Mouse (Mus musculus): ENCODE results near the gene Twnk. TPM values are rescaled to one million over a fixed set of nuclear protein-coding genes. Genes with fewer than 3 reads are reported as not detected.
"Not testable (repeated sequence)": the region's sequence is repeated elsewhere in the genome, so short reads cannot be mapped to it uniquely, and the experiment has no call there.

The Twnk gene
- polyA plus RNA-seq, 1 experiment from 2014 or later, result 10.3 TPM

- H3K4me3 ChIP-seq (replicated peaks; ENCODE audit: low read depth, low read length), result no peak overlapping the region
- 0 out of 2 replicates have a peak, but pooled peaks cover 3% of the 10 kb centered on the region for H3K4me1 ChIP-seq (ENCODE audit: control insufficient read depth, insufficient read depth, low read length)
- H3K9me3 ChIP-seq (ENCODE audit: control insufficient read depth, low read length), result no peaks in the 10 kb centered on the region
- H3K9ac ChIP-seq (replicated peaks; ENCODE audit: low read length), result 0 out of 2 replicates have a peak overlapping the region, but pooled peaks have one; percentile 6
- H3K27ac ChIP-seq (replicated peaks; ENCODE audit: low read depth, low read length), result no peak overlapping the region
- no peaks in the 10 kb centered on the region for H3K27me3 ChIP-seq (ENCODE audit: control insufficient read depth, insufficient read depth, low read length)
- no peak overlapping the region for H3K4me2 ChIP-seq (ENCODE audit: low read length)
- DNase-seq (peak; percentile 56), ATAC-seq (ENCODE audit: low FRiP score, low TSS enrichment) (no peak)
- peaks cover 5% of the 10 kb centered on the region for H3K36me3 ChIP-seq (ENCODE audit: control insufficient read depth, insufficient read depth, low read length)
- 55% methylated on average over 17 of the region's 17 CpGs for WGBS
Measured at GRCm38 (mm10) chr19:45032570-45033332, 27.3 kb downstream of the Twnk start.

- no peak overlapping the region for H3K27ac ChIP-seq (replicated peaks; ENCODE audit: low read depth, low read length)
- no peak overlapping the region for H3K4me3 ChIP-seq (replicated peaks; ENCODE audit: low read depth, low read length)
- WGBS, result 23% methylated on average over 16 of the region's 16 CpGs
- no peak for ATAC-seq (ENCODE audit: low FRiP score, low TSS enrichment)
- no peak overlapping the region for H3K4me2 ChIP-seq (ENCODE audit: low read length)
- no peak overlapping the region for H3K9ac ChIP-seq (replicated peaks; ENCODE audit: low read length)
- H3K27me3 ChIP-seq (ENCODE audit: control insufficient read depth, insufficient read depth, low read length), result no peaks in the 10 kb centered on the region
- H3K36me3 ChIP-seq (ENCODE audit: control insufficient read depth, insufficient read depth, low read length), result no peaks in the 10 kb centered on the region
- DNase-seq, result no peak
- H3K9me3 ChIP-seq (ENCODE audit: control insufficient read depth, low read length), result no peaks in the 10 kb centered on the region
- no peaks in the 10 kb centered on the region for H3K4me1 ChIP-seq (ENCODE audit: control insufficient read depth, insufficient read depth, low read length)
Measured at GRCm38 (mm10) chr19:45036867-45037266, 31.4 kb downstream of the Twnk start.

GRCm38 (mm10) chr19:45038198-45038597 is 32.7 kb downstream of the Twnk start:
- H3K4me2 ChIP-seq (ENCODE audit: low read length); H3K27ac ChIP-seq (replicated peaks; ENCODE audit: low read depth, low read length); ATAC-seq (ENCODE audit: low FRiP score, low TSS enrichment); H3K27me3 ChIP-seq (ENCODE audit: control insufficient read depth, insufficient read depth, low read length); H3K36me3 ChIP-seq (ENCODE audit: control insufficient read depth, insufficient read depth, low read length); H3K4me1 ChIP-seq (ENCODE audit: control insufficient read depth, insufficient read depth, low read length); H3K9me3 ChIP-seq (ENCODE audit: control insufficient read depth, low read length); H3K9ac ChIP-seq (replicated peaks; ENCODE audit: low read length); H3K4me3 ChIP-seq (replicated peaks; ENCODE audit: low read depth, low read length); DNase-seq: not testable (repeated sequence)
- 92% methylated on average over 7 of the region's 7 CpGs for WGBS

GRCm38 (mm10) chr19:45040214-45040613 is 34.8 kb downstream of the Twnk start:
- Histone ChIP-seq H3K9me3 (ENCODE audit: control insufficient read depth, low read length) (no peaks in the 10 kb centered on the region), H3K4me2 (ENCODE audit: low read length) (no peak overlapping the region), H3K9ac (replicated peaks; ENCODE audit: low read length) (no peak overlapping the region), H3K36me3 (ENCODE audit: control insufficient read depth, insufficient read depth, low read length) (no peaks in the 10 kb centered on the region), H3K27ac (replicated peaks; ENCODE audit: low read depth, low read length) (no peak overlapping the region), H3K27me3 (ENCODE audit: control insufficient read depth, insufficient read depth, low read length) (peaks cover under 1% of the 10 kb centered on the region; the same call in 1 of the 2 replicates), H3K4me3 (replicated peaks; ENCODE audit: low read depth, low read length) (no peak overlapping the region), H3K4me1 (ENCODE audit: control insufficient read depth, insufficient read depth, low read length) (no peaks in the 10 kb centered on the region)
- DNase-seq (no peak), ATAC-seq (ENCODE audit: low FRiP score, low TSS enrichment) (no peak)
- 57% methylated on average over 13 of the region's 13 CpGs for WGBS

DNA sequence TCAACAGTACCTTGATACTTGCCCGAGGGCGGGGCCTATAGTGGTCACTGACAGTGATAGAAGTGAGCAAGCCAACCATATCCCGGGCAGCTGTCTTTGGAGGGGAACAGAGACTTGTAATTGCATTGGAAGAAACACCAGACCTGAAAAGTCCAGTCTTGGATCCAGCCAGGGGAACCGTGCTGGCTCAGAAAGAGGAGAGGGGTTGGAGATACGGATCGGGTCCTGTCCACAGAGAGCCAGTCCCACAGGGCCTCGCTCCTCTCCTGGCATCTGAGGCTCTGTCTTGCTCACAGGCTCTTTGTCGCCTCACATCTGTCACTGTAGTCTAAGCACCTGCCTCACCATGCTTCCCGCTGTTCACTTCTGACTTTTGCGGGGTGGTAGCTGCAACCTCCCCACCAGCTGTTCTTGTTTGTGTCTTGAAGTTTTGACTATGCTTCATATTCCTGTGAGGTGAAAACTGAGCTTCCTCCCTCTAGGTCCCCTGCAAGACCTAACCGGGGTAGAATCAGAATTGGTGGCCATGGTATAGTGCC is 39.0 kb downstream of the Twnk start:
- Histone ChIP-seq H3K4me2 (ENCODE audit: low read length) (no peak overlapping the region), H3K27me3 (ENCODE audit: control insufficient read depth, insufficient read depth, low read length) (peaks cover 8% of the 10 kb centered on the region; the same call in 1 of the 2 replicates), H3K27ac (replicated peaks; ENCODE audit: low read depth, low read length) (no peak overlapping the region), H3K36me3 (ENCODE audit: control insufficient read depth, insufficient read depth, low read length) (peaks cover 3% of the 10 kb centered on the region; the same call in 1 of the 2 replicates), H3K4me3 (replicated peaks; ENCODE audit: low read depth, low read length) (no peak overlapping the region), H3K9ac (replicated peaks; ENCODE audit: low read length) (no peak overlapping the region), H3K4me1 (ENCODE audit: control insufficient read depth, insufficient read depth, low read length) (peaks cover 29% of the 10 kb centered on the region), H3K9me3 (ENCODE audit: control insufficient read depth, low read length) (no peaks in the 10 kb centered on the region)
- no peak for DNase-seq
- 70% methylated on average over 11 of the region's 11 CpGs for WGBS
- no peak for ATAC-seq (ENCODE audit: low FRiP score, low TSS enrichment)

DNA sequence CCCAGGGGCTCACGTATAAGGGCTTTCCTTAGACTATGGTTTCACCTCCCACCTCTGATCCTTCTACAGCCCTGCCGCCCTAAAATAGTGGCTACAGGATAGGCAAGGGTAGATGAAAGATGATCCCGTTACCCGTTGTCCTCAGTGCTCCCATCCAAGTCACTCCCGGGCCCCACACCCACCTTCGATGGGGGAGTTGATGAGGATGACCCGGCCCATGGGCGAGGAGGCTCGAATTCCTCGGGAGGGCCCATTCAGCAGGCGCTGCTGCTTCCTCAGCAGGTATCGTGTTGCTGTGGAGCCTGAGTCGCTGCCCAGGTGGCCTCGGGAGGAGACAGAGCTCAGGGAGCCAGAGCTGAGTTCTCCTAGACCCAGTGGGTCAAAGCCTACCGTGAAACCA is 39.8 kb downstream of the Twnk start:
- Histone ChIP-seq H3K4me3 (replicated peaks; ENCODE audit: low read depth, low read length) (no peak overlapping the region), H3K9ac (replicated peaks; ENCODE audit: low read length) (no peak overlapping the region), H3K4me1 (ENCODE audit: control insufficient read depth, insufficient read depth, low read length) (peaks cover 35% of the 10 kb centered on the region), H3K27me3 (ENCODE audit: control insufficient read depth, insufficient read depth, low read length) (peaks cover 8% of the 10 kb centered on the region; the same call in 1 of the 2 replicates), H3K27ac (replicated peaks; ENCODE audit: low read depth, low read length) (no peak overlapping the region), H3K9me3 (ENCODE audit: control insufficient read depth, low read length) (no peaks in the 10 kb centered on the region), H3K4me2 (ENCODE audit: low read length) (no peak overlapping the region), H3K36me3 (ENCODE audit: control insufficient read depth, insufficient read depth, low read length) (peaks cover 10% of the 10 kb centered on the region; the same call in 1 of the 2 replicates)
- DNase-seq (no peak), ATAC-seq (ENCODE audit: low FRiP score, low TSS enrichment) (no peak)
- WGBS, result 52% methylated on average over 15 of the region's 15 CpGs

- Histone ChIP-seq H3K27me3 (ENCODE audit: control insufficient read depth, insufficient read depth, low read length) (peaks cover 8% of the 10 kb centered on the region; the same call in 1 of the 2 replicates), H3K9ac (replicated peaks; ENCODE audit: low read length) (peak within 1 kb of the TSS; percentile 66; the same call in 1 of the 2 replicates), H3K27ac (replicated peaks; ENCODE audit: low read depth, low read length) (peak within 1 kb of the TSS; percentile 91; the same call in 1 of the 2 replicates), H3K4me3 (replicated peaks; ENCODE audit: low read depth, low read length) (peak within 1 kb of the TSS; percentile 49), H3K9me3 (ENCODE audit: control insufficient read depth, low read length) (no peaks in the 10 kb centered on the region), H3K4me1 (ENCODE audit: control insufficient read depth, insufficient read depth, low read length) (peaks cover 35% of the 10 kb centered on the region), H3K4me2 (ENCODE audit: low read length) (peak within 1 kb of the TSS; percentile 85), H3K36me3 (ENCODE audit: control insufficient read depth, insufficient read depth, low read length) (peaks cover 15% of the 10 kb centered on the region)
- 82% methylated on average over 5 of the region's 5 CpGs for WGBS
- DNase-seq (no peak), ATAC-seq (ENCODE audit: low FRiP score, low TSS enrichment) (no peak)
Measured at GRCm38 (mm10) chr19:45045651-45046050, 40.2 kb downstream of the Twnk start, which contains the start of gene Pdzd7. TSS of gene Pdzd7 (minus strand) at chr19:45045717.

GRCm38 (mm10) chr19:45046523-45047321 is 41.3 kb downstream of the Twnk start:
- peak overlapping the region; percentile 85 for H3K4me2 ChIP-seq (ENCODE audit: low read length)
- ATAC-seq (ENCODE audit: low FRiP score, low TSS enrichment), result peak; percentile 62
- peaks cover 21% of the 10 kb centered on the region for H3K36me3 ChIP-seq (ENCODE audit: control insufficient read depth, insufficient read depth, low read length)
- peaks cover 35% of the 10 kb centered on the region for H3K4me1 ChIP-seq (ENCODE audit: control insufficient read depth, insufficient read depth, low read length)
- H3K27ac ChIP-seq (replicated peaks; ENCODE audit: low read depth, low read length), result peak overlapping the region; percentile 91
- peak overlapping the region; percentile 66 for H3K9ac ChIP-seq (replicated peaks; ENCODE audit: low read length)
- 2% methylated on average over 34 of the region's 34 CpGs for WGBS
- H3K4me3 ChIP-seq (replicated peaks; ENCODE audit: low read depth, low read length), result peak overlapping the region; percentile 49
- DNase-seq, result peak; percentile 93
- peaks cover 8% of the 10 kb centered on the region; the same call in 1 of the 2 replicates for H3K27me3 ChIP-seq (ENCODE audit: control insufficient read depth, insufficient read depth, low read length)
- no peaks in the 10 kb centered on the region for H3K9me3 ChIP-seq (ENCODE audit: control insufficient read depth, low read length)

Data from midbrain, embryonic 14.5 days (tissue).